Mouse (Mus musculus) CD4-positive naive resting alpha-beta T cell, adult 76 days (primary cell): Measurements from ENCODE around the gene Lyl1. TPM values are rescaled to one million over a fixed set of nuclear protein-coding genes. Genes with fewer than 3 reads are reported as not detected.

Experiments used
- total RNA-seq: library from RNA; stranded (reverse); gene quantifications from one replicate; pipeline ENCODE4 v1.2.4, GENCODE M21; 2023

Lyl1 gene
- total RNA-seq, result 9.1 TPM

GRCm38 (mm10) chr8:84700941-84701911, at the start of gene Lyl1:
TSS of gene Lyl1 (plus strand) at chr8:84701457.

GRCm38 (mm10) chr8:84662581-84663065, 38.6 kb upstream of the Lyl1 start, which contains the start of gene Ier2:
TSS of gene Ier2 (minus strand) at chr8:84662852.

GRCm38 (mm10) chr8:84686191-84687002, 14.9 kb upstream of the Lyl1 start, which contains the start of gene Trmt1:
TSS of gene Trmt1 (plus strand) at chr8:84686307.

GRCm38 (mm10) chr8:84687705-84688100, 13.6 kb upstream of the Lyl1 start, which contains the start of gene Nacc1:
TSS of gene Nacc1 (minus strand) at chr8:84687862.

DNA sequence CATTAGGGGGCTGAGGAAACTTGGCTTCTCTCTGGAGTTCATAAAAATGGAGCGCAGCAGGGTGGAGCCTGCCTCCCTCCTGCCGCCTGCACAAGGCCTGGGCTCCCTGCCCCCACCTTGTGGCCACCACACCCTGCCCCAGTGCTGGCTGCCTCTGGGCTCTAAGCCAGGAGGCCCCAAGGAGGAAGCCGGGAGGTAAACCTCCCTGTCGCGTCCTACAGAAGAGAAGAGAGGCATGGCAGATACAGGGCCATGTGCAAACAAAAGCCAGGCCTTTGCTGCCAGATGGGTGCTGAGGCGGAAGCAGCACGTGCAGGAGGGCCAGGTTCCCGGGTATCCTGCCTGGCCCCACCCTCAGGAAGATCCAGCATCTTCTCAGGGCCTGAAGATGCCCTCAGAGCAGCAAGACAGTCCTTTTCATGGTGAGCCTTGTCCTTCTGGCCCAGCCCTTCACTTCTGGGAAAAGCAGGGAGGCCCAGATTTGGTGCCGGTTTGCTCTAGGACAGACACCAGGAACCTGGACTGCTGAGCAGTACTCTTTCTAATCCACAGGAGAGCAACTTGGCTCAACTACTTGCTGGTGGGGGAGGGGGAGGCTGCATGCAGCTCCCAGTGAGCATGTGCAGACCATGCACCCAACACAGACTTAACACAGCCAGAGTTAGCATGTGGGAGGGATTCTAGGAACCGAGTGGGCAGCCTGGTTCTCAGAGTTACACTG, 21.8 kb downstream of the Lyl1 start, which contains the start of gene G430095P16Rik:
G430095P16Rik (plus strand) TSS at position 158 of the 721 bp plus-strand sequence.

Other genes with a start within 250 kb of the Lyl1 start
- gene Ier2, start 38.6 kb upstream of the Lyl1 start, total RNA-seq, result 197 TPM
- gene Trmt1, start 15.2 kb upstream of the Lyl1 start, total RNA-seq, result 184 TPM
- 41.1 TPM for gene Nacc1, start 13.6 kb upstream of the Lyl1 start, total RNA-seq
- 11.7 TPM for gene G430095P16Rik, start 21.6 kb downstream of the Lyl1 start, total RNA-seq
- gene Nfix, start 98.9 kb downstream of the Lyl1 start, total RNA-seq, result 18.7 TPM
- gene Dand5, start 121.4 kb downstream of the Lyl1 start, total RNA-seq, result 4.9 TPM
- gene Gadd45gip1, start 130.1 kb downstream of the Lyl1 start, total RNA-seq, result 13.2 TPM
- 70.4 TPM for gene Rad23a, start 139.2 kb downstream of the Lyl1 start, total RNA-seq
- 445 TPM for gene Calr, start 145.5 kb downstream of the Lyl1 start, total RNA-seq
- 68.4 TPM for gene Farsa, start 155.5 kb downstream of the Lyl1 start, total RNA-seq
- 4.2 TPM for gene Syce2, start 170.7 kb downstream of the Lyl1 start, total RNA-seq
- gene Gcdh, start 192.5 kb downstream of the Lyl1 start, total RNA-seq, result 21.0 TPM
- gene Klf1, start 200.5 kb downstream of the Lyl1 start, total RNA-seq, result 0.62 TPM
- 8.8 TPM for gene Dnase2a, start 207.1 kb downstream of the Lyl1 start, total RNA-seq
- gene Mast1, start 235.9 kb downstream of the Lyl1 start, total RNA-seq, result 0.15 TPM
- not detected for gene Rtbdn, start 245.5 kb downstream of the Lyl1 start, total RNA-seq